In the genomic region with DNA sequence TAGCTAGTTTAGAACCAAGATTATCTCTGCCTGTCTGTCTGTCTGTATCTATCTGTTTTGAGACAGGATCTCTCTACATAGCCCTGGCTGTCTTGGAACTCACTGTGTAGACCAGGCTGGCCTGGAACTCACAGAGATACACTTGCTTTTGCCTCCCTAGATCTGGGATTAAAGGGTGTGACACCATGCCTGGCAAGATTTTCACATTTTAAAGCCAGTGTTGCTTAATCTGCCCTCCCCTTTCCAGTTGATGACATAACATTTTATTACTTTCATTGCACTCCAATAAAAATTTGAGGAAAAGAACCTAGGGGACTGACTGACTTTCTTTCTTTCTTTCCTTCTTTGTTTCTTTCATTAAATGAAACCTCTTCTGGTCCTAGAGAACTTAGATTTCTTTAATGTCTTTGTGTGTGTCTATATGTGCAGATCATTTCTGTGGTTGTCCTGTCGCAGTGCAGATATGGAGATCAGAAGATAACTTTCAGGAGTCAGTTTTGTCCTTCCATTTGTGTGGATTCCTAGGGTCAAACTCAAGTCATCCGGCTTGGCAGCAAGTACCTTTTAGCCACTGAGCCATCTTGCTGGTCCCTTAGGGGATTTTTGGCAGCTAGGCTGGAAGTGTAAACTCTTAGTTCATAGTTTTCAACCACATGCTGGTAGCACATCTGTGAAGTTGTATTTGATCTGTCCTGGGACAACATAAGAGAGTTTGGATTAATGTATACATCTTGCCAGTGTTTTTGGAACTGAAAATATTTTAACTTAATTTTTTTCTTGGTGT, we compare ENCODE assay signal across 12 mouse cellular contexts. TPM values are rescaled to one million over a fixed set of nuclear protein-coding genes. Genes with fewer than 3 reads are reported as not detected.
DNase-seq lines count a peak whose midpoint lies in the region; ATAC-seq lines count a peak whose summit lies in the region.
"Had no signal": no experiment of that assay in that cellular context is flagged by ENCODE, and none has a peak within 500 bp of the region (broad histone marks: within the 10 kb centered on the region; RNA-seq: fewer than 3 reads in every experiment).

No protein-coding gene starts in this region.

- DNase-seq in heart, embryonic 10.5 days (ENCODE audit: low spot score), result no peak
- DNase-seq in yolk sac, embryonic 10.5 days (ENCODE audit: low spot score), result no peak
- no peak for DNase-seq in frontal cortex, postnatal 10 days (ENCODE audit: low spot score in 2 of 2)
- DNase-seq: cerebellum, adult 8-10 months; right cerebral cortex, postnatal 25 days had no signal

- no peaks in the 10 kb centered on the region for H3K9me3 ChIP-seq in heart, embryonic 10.5 days
- H3K9me3 ChIP-seq in heart, embryonic 11.5 days (replicated peaks; ENCODE audit: control insufficient read depth, low read length), result no peaks in the 10 kb centered on the region
- no peaks in the 10 kb centered on the region for H3K9me3 ChIP-seq in megakaryocyte, embryonic 14.5 days
- H3K9me3 ChIP-seq: midbrain, embryonic 15.5 days had no signal

- H3K9ac ChIP-seq in heart, embryonic 11.5 days (ENCODE audit: low read depth, low read length), result no peak overlapping the region
- H3K9ac ChIP-seq: midbrain, embryonic 15.5 days had no signal

- H3K36me3 ChIP-seq in heart, embryonic 10.5 days, result peaks cover 14% of the 10 kb centered on the region
- peaks cover 5% of the 10 kb centered on the region; the same call in 1 of the 2 replicates for H3K36me3 ChIP-seq in heart, embryonic 11.5 days (ENCODE audit: control insufficient read depth, insufficient read depth, low read length)
- peaks cover 8% of the 10 kb centered on the region for H3K36me3 ChIP-seq in megakaryocyte, embryonic 14.5 days (replicated peaks; ENCODE audit: low read length)
- H3K36me3 ChIP-seq in macrophage (ENCODE audit: inconsistent target), result 0 out of 2 replicates have a peak, but pooled peaks cover 7% of the 10 kb centered on the region
- H3K36me3 ChIP-seq: midbrain, embryonic 15.5 days had no signal

- peaks cover 69% of the 10 kb centered on the region for H3K79me2 ChIP-seq in macrophage (ENCODE audit: inconsistent target)

- 73% methylated on average over 2 of the region's 2 CpGs for WGBS in heart, embryonic 10.5 days
- 76% methylated on average over 2 of the region's 2 CpGs for WGBS in heart, embryonic 11.5 days (ENCODE audit: insufficient replicate concordance)
- WGBS in macrophage (ENCODE audit: missing documents), result 71% methylated on average over 2 of the region's 2 CpGs

- H3K4me3 ChIP-seq in heart, embryonic 10.5 days, result 0 out of 2 replicates have a peak overlapping the region, but pooled peaks have one; percentile 86
- H3K4me3 ChIP-seq in heart, embryonic 11.5 days (ENCODE audit: low read depth, low read length), result no peak overlapping the region
- peak overlapping the region; percentile 3 for H3K4me3 ChIP-seq in megakaryocyte, embryonic 14.5 days (replicated peaks)
- no peak overlapping the region for H3K4me3 ChIP-seq in brown adipose tissue, adult 24 weeks (ENCODE audit: insufficient read depth, low read depth, low read length)
- H3K4me3 ChIP-seq in macrophage (ENCODE audit: inconsistent target), result peak overlapping the region; percentile 76; the same call in 1 of the 2 replicates
- H3K4me3 ChIP-seq: midbrain, embryonic 15.5 days had no signal

- H3K27ac ChIP-seq in heart, embryonic 10.5 days, result no peak overlapping the region
- no peak overlapping the region for H3K27ac ChIP-seq in heart, embryonic 11.5 days (ENCODE audit: low read depth, low read length)
- peak overlapping the region; percentile 28; the same call in 1 of the 2 replicates for H3K27ac ChIP-seq in brown adipose tissue, adult 24 weeks (replicated peaks; ENCODE audit: low read depth, low read length)
- H3K27ac ChIP-seq in macrophage, result no peak overlapping the region
- H3K27ac ChIP-seq: midbrain, embryonic 15.5 days had no signal

- H3K4me2 ChIP-seq in heart, embryonic 11.5 days, result no peak overlapping the region
- H3K4me2 ChIP-seq: midbrain, embryonic 15.5 days had no signal

- H3K27me3 ChIP-seq in heart, embryonic 10.5 days (ENCODE audit: insufficient read depth, poor library complexity, severe bottlenecking), result no peaks in the 10 kb centered on the region
- no peaks in the 10 kb centered on the region for H3K27me3 ChIP-seq in heart, embryonic 11.5 days (ENCODE audit: control insufficient read depth, insufficient read depth, low read length)
- H3K27me3 ChIP-seq in megakaryocyte, embryonic 14.5 days (replicated peaks), result no peaks in the 10 kb centered on the region
- H3K27me3 ChIP-seq: midbrain, embryonic 15.5 days had no signal

- peaks cover 12% of the 10 kb centered on the region for H3K4me1 ChIP-seq in heart, embryonic 10.5 days
- H3K4me1 ChIP-seq in heart, embryonic 11.5 days (ENCODE audit: control insufficient read depth, insufficient read depth, low read length), result no peaks in the 10 kb centered on the region; the same call in 1 of the 2 replicates
- peaks cover 30% of the 10 kb centered on the region; the same call in 1 of the 2 replicates for H3K4me1 ChIP-seq in megakaryocyte, embryonic 14.5 days
- peaks cover 8% of the 10 kb centered on the region for H3K4me1 ChIP-seq in brown adipose tissue, adult 24 weeks (ENCODE audit: control insufficient read depth, insufficient read depth, insufficient read length, low read length)

- no peak for ATAC-seq in heart, embryonic 11.5 days (replicated peaks; ENCODE audit: insufficient number of reproducible peaks, low FRiP score, low TSS enrichment)
- no peak for ATAC-seq in megakaryocyte, adult 5-6 weeks (ENCODE audit: poor library complexity, severe bottlenecking)
- ATAC-seq: intestine, postnatal 0 days; midbrain, embryonic 15.5 days had no signal

RNA-seq across cellular contexts. Expression of a gene that starts 2.4 kb away (rescaled TPM):
- 22.8 and 26.6 TPM in 2 replicates for polyA plus RNA-seq in heart, embryonic 10.5 days (2016; fragmentation: Nextera tagmentation; extraction: Ambion mirVana)
- 14.4 and 18.8 TPM in 2 replicates for polyA plus RNA-seq in heart, embryonic 11.5 days (2014; fragmentation: Nextera tagmentation; extraction: Ambion mirVana)
- polyA plus RNA-seq in megakaryocyte, embryonic 14.5 days (2012; ENCODE audit: insufficient read depth, low replicate concordance), result 4.5 and 8.4 TPM in 2 replicates
- 29.5 and 33.6 TPM in 2 replicates for total RNA-seq in megakaryocyte, adult 5-6 weeks (2015)
- 67.6 and 73.0 TPM in 2 replicates for total RNA-seq in megakaryocyte, adult 5-6 weeks (2017)
- 4.9 and 5.1 TPM in 2 replicates for polyA plus RNA-seq in brown adipose tissue, adult 24 weeks (2012; ENCODE audit: insufficient read depth, insufficient read length, missing spikeins)
- 1,000 to 10,000 TPM in 1 of 26 experiments, 100 to 1,000 TPM in 25; 109 to 1,215 (median 168) TPM for total RNA-seq in macrophage (2018; cell fraction: chromatin; rRNA removed)
- total RNA-seq in macrophage (2018; cell fraction: cytosol; rRNA removed), result 100 to 1,000 TPM in 4 of 26 experiments, 10 to 100 TPM in 22; 49.9 to 246 (median 55.3) TPM
- 100 to 1,000 TPM in 21 of 26 experiments, 10 to 100 TPM in 5; 92.3 to 689 (median 138) TPM for total RNA-seq in macrophage (2018; cell fraction: nucleus; rRNA removed)
- polyA plus RNA-seq in macrophage (2018), result 47.8 to 56.9 TPM (median 50.1 TPM) in 3 replicates

Comparison
In these comparisons a context has a peak if more than half of its experiments do, and no peak if none do; other contexts are left out.
1. H3K4me3 ChIP-seq: peak in heart, embryonic 10.5 days (single experiment), megakaryocyte, embryonic 14.5 days (single experiment) and macrophage (single experiment); none in heart, embryonic 11.5 days (single experiment) and brown adipose tissue, adult 24 weeks (single experiment).